Mouse (Mus musculus) CD4-positive, CD25-positive, alpha-beta regulatory T cell (primary cell): ENCODE results near the gene Gpd1l. TPM values are rescaled to one million over a fixed set of nuclear protein-coding genes. Genes with fewer than 3 reads are reported as not detected.

Experiments used
- polyA plus RNA-seq: library from polyadenylated mRNA; unstranded; fragments of 100-300 nt; shearing (Covaris generic); gene quantifications from one replicate; pipeline ENCODE4 v1.2.1, GENCODE M21; 2017

Gene Gpd1l
- polyA plus RNA-seq: 33.8 TPM

DNA sequence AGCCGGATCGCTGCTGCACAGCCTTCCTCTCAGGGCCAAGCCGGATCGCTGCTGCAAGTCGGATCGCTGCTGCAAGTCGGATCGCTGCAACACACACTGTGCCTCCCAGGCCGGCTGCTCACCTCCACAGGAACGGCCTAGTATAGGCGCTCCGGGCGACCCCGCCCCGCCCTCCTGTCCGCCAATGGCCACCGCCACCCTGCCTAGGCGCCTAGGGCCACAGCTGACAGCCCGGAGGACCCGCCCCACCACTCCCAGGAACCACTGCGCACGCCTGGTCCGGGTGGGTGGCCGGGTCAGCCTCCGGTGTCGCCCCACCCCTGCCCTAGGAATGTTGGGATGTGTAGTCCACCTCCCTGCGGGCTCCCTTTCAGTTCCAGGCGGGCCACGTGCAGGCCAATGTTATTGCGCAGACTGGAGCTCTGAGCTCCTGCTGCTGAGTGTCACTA, at the start of gene Gpd1l:
Gene Gpd1l (minus strand): TSS at position 265 of the 449 bp plus-strand sequence.

GRCm38 (mm10) chr9:114982689-114983360, 49.0 kb upstream of the Gpd1l start, which contains the start of gene Rps27rt:
Gene Rps27rt, minus strand, starts transcription at chr9:114982739.

DNA sequence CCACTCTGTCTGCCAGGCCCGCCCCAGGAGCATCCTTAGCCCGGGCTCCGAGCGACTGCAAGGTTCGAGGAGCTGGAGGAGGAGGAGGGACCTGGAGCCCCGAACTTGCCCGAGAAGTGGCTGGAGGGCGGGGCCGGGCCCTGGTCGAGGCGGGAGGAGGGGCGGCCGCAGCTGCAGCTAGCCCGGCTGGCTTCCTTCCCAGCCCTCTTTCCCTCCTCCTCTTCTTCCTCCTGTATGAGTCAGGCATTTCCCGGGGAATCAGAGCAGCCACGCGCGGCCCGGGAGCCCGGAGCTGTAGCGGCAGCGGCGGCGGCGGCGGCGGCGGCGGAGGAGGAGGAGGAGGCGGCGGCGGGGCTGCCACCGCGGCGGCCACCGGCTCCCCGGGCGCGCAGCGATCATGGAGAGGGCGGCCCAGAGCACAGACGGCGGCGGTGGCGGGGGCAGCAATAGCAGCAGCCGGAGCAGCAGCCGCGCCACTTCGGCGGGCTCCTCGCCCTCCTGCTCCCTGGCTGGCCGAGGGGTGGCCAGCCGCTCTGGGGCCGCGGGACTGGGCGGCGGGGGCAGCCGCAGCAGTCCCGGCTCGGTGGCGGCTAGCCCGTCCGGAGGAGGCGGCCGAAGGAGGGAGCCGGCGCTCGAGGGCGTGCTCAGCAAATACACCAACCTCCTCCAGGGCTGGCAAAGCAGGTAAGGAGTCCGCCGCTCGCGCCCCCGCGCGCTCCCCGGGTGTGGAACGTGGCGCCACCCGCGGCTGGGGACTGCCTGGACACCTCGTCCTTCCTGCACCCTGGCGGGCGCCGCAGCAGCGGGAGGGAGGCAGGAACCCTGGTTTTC, 44.7 kb upstream of the Gpd1l start, which contains the start of gene Osbpl10:
Gene Osbpl10 (plus strand): TSS at position 289 of the 831 bp plus-strand sequence.

Other genes starting within 250 kb of the Gpd1l start
- 74.4 TPM for gene Dync1li1, start 245.2 kb downstream of the Gpd1l start, polyA plus RNA-seq
- gene Cmtm6, start 202.9 kb downstream of the Gpd1l start, polyA plus RNA-seq: 210 TPM
- 191 TPM for gene Cmtm7, start 152.1 kb downstream of the Gpd1l start, polyA plus RNA-seq
- 0.17 TPM for gene Cmtm8, start 89.8 kb downstream of the Gpd1l start, polyA plus RNA-seq
- not detected for gene Osbpl10, start 44.6 kb upstream of the Gpd1l start, polyA plus RNA-seq
- 3,030 TPM for gene Rps27rt, start 48.8 kb upstream of the Gpd1l start, polyA plus RNA-seq